Mouse (Mus musculus) heart, postnatal 10 days (tissue): Measurements from ENCODE around the gene Lrrc1. TPM values are rescaled to one million over a fixed set of nuclear protein-coding genes. Genes with fewer than 3 reads are reported as not detected.

ENCODE experiments used
- DNase-seq, 2 experiments: peaks; one replicate each; pipeline ENCODE4 v3.0.0; 2021
- intact Hi-C: fragments of 180-260 bp; cut with DNase I; formaldehyde crosslinking; loops from one replicate; pipeline ENCODE4 v1.15.1; 2025
- total RNA-seq, 2 experiments: library from RNA; stranded (reverse); gene quantifications; 2 replicates each; pipeline ENCODE4 v1.2.3; 2021

The Lrrc1 gene
- total RNA-seq, 2 experiments from 2014 or later, result 26.2 to 32.5 TPM

- peak; percentile 56 to 57 for DNase-seq
- intact Hi-C loops, result no loop called here
These were observed 41.9 kb downstream of the Lrrc1 start for GRCm38 (mm10) chr9:77502548-77503438.

GRCm38 (mm10) chr9:77502171-77502547, 42.5 kb downstream of the Lrrc1 start:
- DNase-seq, result no peak
- intact Hi-C loops, result no loop called here

GRCm38 (mm10) chr9:77499084-77499483, 45.6 kb downstream of the Lrrc1 start:
- intact Hi-C loops, result no loop called here
- no peak for DNase-seq

GRCm38 (mm10) chr9:77498406-77498805, 46.3 kb downstream of the Lrrc1 start:
- DNase-seq, result no peak
- intact Hi-C loops, result no loop called here

GRCm38 (mm10) chr9:77497173-77497572, 47.5 kb downstream of the Lrrc1 start:
- intact Hi-C loops, result no loop called here
- peak in 1 of 2 experiments; percentile 20 for DNase-seq

GRCm38 (mm10) chr9:77496540-77497062, 48.1 kb downstream of the Lrrc1 start:
- DNase-seq, result no peak
- intact Hi-C loops, result no loop called here

GRCm38 (mm10) chr9:77494307-77494706, 50.4 kb downstream of the Lrrc1 start:
- DNase-seq, result no peak
- intact Hi-C loops, result no loop called here

- intact Hi-C loops, result no loop called here
- no peak for DNase-seq
These were observed 56.1 kb downstream of the Lrrc1 start for GRCm38 (mm10) chr9:77488611-77489010.

- no peak for DNase-seq
- intact Hi-C loops, result no loop called here
These were observed 57.2 kb downstream of the Lrrc1 start for GRCm38 (mm10) chr9:77487427-77487826.

GRCm38 (mm10) chr9:77485915-77486314, 58.8 kb downstream of the Lrrc1 start:
- no peak for DNase-seq
- intact Hi-C loops, result no loop called here

GRCm38 (mm10) chr9:77484751-77485150, 59.9 kb downstream of the Lrrc1 start:
- no peak for DNase-seq
- intact Hi-C loops, result no loop called here

- intact Hi-C loops, result no loop called here
- DNase-seq, result no peak
These were observed 61.1 kb downstream of the Lrrc1 start for GRCm38 (mm10) chr9:77483559-77483958.

- peak; percentile 45 to 61 for DNase-seq
- intact Hi-C loops, result no loop called here
These were observed 62.4 kb downstream of the Lrrc1 start for GRCm38 (mm10) chr9:77482281-77482680.

GRCm38 (mm10) chr9:77481380-77481779, 63.3 kb downstream of the Lrrc1 start:
- intact Hi-C loops, result no loop called here
- peak; percentile 50 to 57 for DNase-seq

- DNase-seq, result no peak
- intact Hi-C loops, result no loop called here
These were observed 63.9 kb downstream of the Lrrc1 start for GRCm38 (mm10) chr9:77480574-77481319.

- intact Hi-C loops, result no loop called here
These were observed 64.7 kb downstream of the Lrrc1 start for GRCm38 (mm10) chr9:77480001-77480400.

GRCm38 (mm10) chr9:77478166-77478920, 66.3 kb downstream of the Lrrc1 start:
- DNase-seq, result no peak
- intact Hi-C loops, result no loop called here

More at GRCm38 (mm10) chr9:77480001-77480400, 64.7 kb downstream of the Lrrc1 start:
- DNase-seq, result no peak

GRCm38 (mm10) chr9:77474535-77474934, 70.1 kb downstream of the Lrrc1 start:
- DNase-seq, result no peak
- intact Hi-C loops, result no loop called here

GRCm38 (mm10) chr9:77472557-77472956, 72.1 kb downstream of the Lrrc1 start:
- intact Hi-C loops, result no loop called here
- DNase-seq, result no peak

- intact Hi-C loops, result no loop called here
- no peak for DNase-seq
These were observed 72.9 kb downstream of the Lrrc1 start for GRCm38 (mm10) chr9:77471646-77472220.
